Mouse (Mus musculus) kidney, embryonic 15.5 days (tissue): ENCODE measurements at regions not wholly inside any gene's neighbourhood (a gene's known extent, or its start where the extent isn't known, plus 50 kb on each side); places are given as distances from the start of the nearest gene placed in this dataset. TPM values are rescaled to one million over a fixed set of nuclear protein-coding genes. Genes with fewer than 3 reads are reported as not detected.
A peak's percentile ranks its signal among the peaks of the same experiment; 100 is the strongest.

Source experiments
- ATAC-seq: fragments of 200-750 bp; cut with Nextera tagmentation; replicated peaks from 2 replicates; pipeline ENCODE4 v1.8.0; 2017; ENCODE audit warnings: moderate TSS enrichment; ENCODE audit not compliant: low FRiP score
- H3K27ac ChIP-seq: fragments of 300-500 bp; sonication (generic); 2 replicates; pipeline ENCODE4 v1.5.1; 2015; ENCODE audit warnings: mild to moderate bottlenecking, inconsistent platforms
- H3K27me3 ChIP-seq: fragments of 300-500 bp; sonication (generic); 2 replicates; pipeline ENCODE4 v1.6.1; 2015; ENCODE audit warnings: inconsistent platforms
- H3K36me3 ChIP-seq: fragments of 300-500 bp; sonication (generic); 2 replicates; pipeline ENCODE4 v1.6.1; 2015; ENCODE audit warnings: inconsistent platforms
- H3K4me1 ChIP-seq: fragments of 300-500 bp; sonication (generic); 2 replicates; pipeline ENCODE4 v1.6.1; 2015; ENCODE audit warnings: inconsistent platforms
- H3K4me2 ChIP-seq: fragments of 300-500 bp; sonication (generic); 2 replicates; pipeline ENCODE4 v1.6.1; 2015; ENCODE audit warnings: moderate library complexity, mild to moderate bottlenecking, inconsistent platforms
- H3K4me3 ChIP-seq: fragments of 300-500 bp; sonication (generic); replicated peaks from 2 replicates; pipeline ENCODE4 v1.5.1; 2015; ENCODE audit warnings: mild to moderate bottlenecking, inconsistent platforms
- H3K9ac ChIP-seq: fragments of 300-500 bp; sonication (generic); 2 replicates; pipeline ENCODE4 v1.6.1; 2015; ENCODE audit warnings: mild to moderate bottlenecking, inconsistent platforms
- H3K9me3 ChIP-seq: fragments of 300-500 bp; sonication (generic); replicated peaks from 2 replicates; pipeline ENCODE4 v1.6.1; 2016; ENCODE audit warnings: inconsistent platforms
- WGBS: fragments of 180-500 bp; shearing (Covaris S2); methylation state at CpG from one replicate; pipeline ENCODE4 v1.1.7; 2015; ENCODE audit warnings: mixed read lengths; 5-methylcytosine and 5-hydroxymethylcytosine counted together
- microRNA counts: library from miRNA; unstranded; fragments of <30 nt; microRNA quantifications from one replicate; lab custom pipeline; 2016
- microRNA-seq: library from miRNA; unstranded; fragments of <30 nt; microRNA quantifications from one replicate; pipeline ENCODE4, GENCODE M21; 2016

- Histone ChIP-seq H3K4me2 (no peak overlapping the region), H3K4me1 (peaks cover 6% of the 10 kb centered on the region; the same call in 1 of the 2 replicates), H3K4me3 (no peak overlapping the region), H3K9ac (no peak overlapping the region), H3K9me3 (no peaks in the 10 kb centered on the region), H3K27ac (no peak overlapping the region), H3K36me3 (no peaks in the 10 kb centered on the region), H3K27me3 (no peaks in the 10 kb centered on the region)
- WGBS = 64% methylated on average over 6 of the region's 6 CpGs
- ATAC-seq = no peak
Observed at GRCm38 (mm10) chr8:64319220-64319820, 113.2 kb upstream of the Tll1 start.

- H3K36me3 ChIP-seq = no peaks in the 10 kb centered on the region
- no peaks in the 10 kb centered on the region for H3K27me3 ChIP-seq
- WGBS = 48% methylated on average over 10 of the region's 10 CpGs
- no peaks in the 10 kb centered on the region for H3K9me3 ChIP-seq
- no peak overlapping the region for H3K4me2 ChIP-seq
- no peak for ATAC-seq
- no peak overlapping the region for H3K4me3 ChIP-seq
- no peak overlapping the region for H3K9ac ChIP-seq
- H3K4me1 ChIP-seq = peaks cover 6% of the 10 kb centered on the region; the same call in 1 of the 2 replicates
- no peak overlapping the region for H3K27ac ChIP-seq
Observed at GRCm38 (mm10) chr8:64318524-64319219, 112.6 kb upstream of the Tll1 start.

GRCm38 (mm10) chr8:64317815-64318214 is 111.7 kb upstream of the Tll1 start:
- H3K4me2 ChIP-seq = no peak overlapping the region
- peaks cover 6% of the 10 kb centered on the region; the same call in 1 of the 2 replicates for H3K4me1 ChIP-seq
- no peak overlapping the region for H3K27ac ChIP-seq
- H3K27me3 ChIP-seq = no peaks in the 10 kb centered on the region
- no peak overlapping the region for H3K4me3 ChIP-seq
- no peak for ATAC-seq
- no peaks in the 10 kb centered on the region for H3K36me3 ChIP-seq
- H3K9ac ChIP-seq = no peak overlapping the region
- no peaks in the 10 kb centered on the region for H3K9me3 ChIP-seq

GRCm38 (mm10) chr8:64307995-64308394 is 101.9 kb upstream of the Tll1 start:
- H3K9ac ChIP-seq = no peak overlapping the region
- ATAC-seq = no peak
- no peak overlapping the region for H3K27ac ChIP-seq
- no peaks in the 10 kb centered on the region for H3K36me3 ChIP-seq
- H3K4me3 ChIP-seq = no peak overlapping the region
- H3K27me3 ChIP-seq = no peaks in the 10 kb centered on the region
- 74% methylated on average over 1 of the region's 1 CpGs for WGBS
- no peak overlapping the region for H3K4me2 ChIP-seq
- no peaks in the 10 kb centered on the region for H3K4me1 ChIP-seq
- H3K9me3 ChIP-seq = no peaks in the 10 kb centered on the region

- ATAC-seq = no peak
- H3K9me3 ChIP-seq = no peaks in the 10 kb centered on the region
- 92% methylated on average over 6 of the region's 6 CpGs for WGBS
Observed at GRCm38 (mm10) chr8:64282806-64283205, 76.7 kb upstream of the Tll1 start.

GRCm38 (mm10) chr8:64281598-64281997 is 75.5 kb upstream of the Tll1 start:
- Histone ChIP-seq H3K4me2 (no peak overlapping the region), H3K4me3 (no peak overlapping the region), H3K9ac (no peak overlapping the region), H3K36me3 (no peaks in the 10 kb centered on the region), H3K27ac (no peak overlapping the region), H3K4me1 (no peaks in the 10 kb centered on the region), H3K27me3 (no peaks in the 10 kb centered on the region), H3K9me3 (no peaks in the 10 kb centered on the region)
- WGBS = 69% methylated on average over 3 of the region's 3 CpGs
- no peak for ATAC-seq

More at GRCm38 (mm10) chr8:64282806-64283205, 76.7 kb upstream of the Tll1 start:
- H3K4me1 ChIP-seq = no peaks in the 10 kb centered on the region
- H3K27me3 ChIP-seq = no peaks in the 10 kb centered on the region
- no peak overlapping the region for H3K4me2 ChIP-seq
- no peak overlapping the region for H3K4me3 ChIP-seq
- no peak overlapping the region for H3K27ac ChIP-seq
- no peaks in the 10 kb centered on the region for H3K36me3 ChIP-seq
- no peak overlapping the region for H3K9ac ChIP-seq

GRCm38 (mm10) chr8:64280391-64280790 is 74.3 kb upstream of the Tll1 start:
- Histone ChIP-seq H3K27ac (no peak overlapping the region), H3K4me2 (no peak overlapping the region), H3K4me3 (no peak overlapping the region), H3K9me3 (no peaks in the 10 kb centered on the region), H3K36me3 (no peaks in the 10 kb centered on the region), H3K27me3 (no peaks in the 10 kb centered on the region), H3K4me1 (no peaks in the 10 kb centered on the region), H3K9ac (no peak overlapping the region)
- ATAC-seq = no peak

- Histone ChIP-seq H3K27ac (no peak overlapping the region), H3K4me2 (no peak overlapping the region), H3K36me3 (no peaks in the 10 kb centered on the region), H3K9ac (no peak overlapping the region), H3K9me3 (no peaks in the 10 kb centered on the region), H3K27me3 (no peaks in the 10 kb centered on the region), H3K4me1 (no peaks in the 10 kb centered on the region), H3K4me3 (no peak overlapping the region)
- peak; percentile 64 for ATAC-seq
- WGBS = 40% methylated on average over 6 of the region's 6 CpGs
Observed at GRCm38 (mm10) chr8:64276058-64276457, 70.0 kb upstream of the Tll1 start.

GRCm38 (mm10) chr8:64265304-64265945 is 59.4 kb upstream of the Tll1 start:
- Histone ChIP-seq H3K36me3 (no peaks in the 10 kb centered on the region), H3K9ac (no peak overlapping the region), H3K4me2 (no peak overlapping the region), H3K9me3 (no peaks in the 10 kb centered on the region), H3K4me1 (no peaks in the 10 kb centered on the region), H3K27me3 (no peaks in the 10 kb centered on the region), H3K4me3 (no peak overlapping the region), H3K27ac (no peak overlapping the region)
- WGBS = 58% methylated on average over 6 of the region's 6 CpGs
- no peak for ATAC-seq

MicroRNA genes in the stretch of these regions (microRNA counts, 519-probe panel; counts per million panel counts)
- 2,366 counts per million, percentile 33 among the panel's probes with 10 or more counts for microRNA mmu-miR-710 (lab: Ali Mortazavi, UCI)

Small RNAs in the stretch of these regions (microRNA-seq; reads per million reads assigned to microRNA genes)
- gene Mir710 = not detected
